ENCODE assay signal across 21 mouse cellular contexts in the genomic region with DNA sequence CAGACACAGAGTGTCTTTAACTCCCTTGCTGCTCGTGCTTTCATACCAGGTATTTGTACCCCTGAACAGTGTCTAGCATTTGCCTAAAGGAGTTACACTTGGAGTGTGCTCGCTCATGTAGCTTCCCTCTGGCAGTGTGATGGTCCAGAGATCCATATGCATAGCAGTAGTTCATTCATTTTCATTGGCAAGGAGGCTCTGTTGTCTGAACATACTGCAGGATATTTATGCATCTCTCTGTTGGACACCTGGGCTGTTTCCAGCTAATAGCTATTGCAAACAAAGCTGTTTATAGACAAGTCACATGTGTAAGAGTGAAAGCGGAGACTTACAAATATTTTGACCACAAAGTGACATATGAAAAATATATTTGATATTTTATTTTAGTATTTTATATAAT.
DNase-seq lines count a peak whose midpoint lies in the region; ATAC-seq and TF ChIP-seq lines count a peak whose summit lies in the region.
"Had no signal": no experiment of that assay in that cellular context is flagged by ENCODE, and none has a peak within 500 bp of the region (broad histone marks: within the 10 kb centered on the region; RNA-seq: fewer than 3 reads in every experiment).

No protein-coding gene starts in this region.

- WGBS in midbrain, embryonic 14.5 days = 67% methylated on average over 3 of the region's 3 CpGs
- WGBS in midbrain, embryonic 11.5 days = 83% methylated on average over 3 of the region's 3 CpGs
- 14% methylated on average over 3 of the region's 3 CpGs for WGBS in cerebellum, adult 2 months

- no peaks in the 10 kb centered on the region for H3K36me3 ChIP-seq in midbrain, embryonic 14.5 days (ENCODE audit: control insufficient read depth, insufficient read depth, low read length)
- H3K36me3 ChIP-seq in midbrain, embryonic 11.5 days (ENCODE audit: control insufficient read depth, insufficient read depth, low read length) = no peaks in the 10 kb centered on the region
- H3K36me3 ChIP-seq: embryonic facial prominence, embryonic 13.5 days; limb, embryonic 15.5 days; midbrain, embryonic 13.5 days had no signal

- no peak overlapping the region for H3K27ac ChIP-seq in midbrain, embryonic 14.5 days (replicated peaks; ENCODE audit: low read depth, low read length)
- no peak overlapping the region for H3K27ac ChIP-seq in midbrain, embryonic 11.5 days (ENCODE audit: low read depth, low read length)
- no peak overlapping the region for H3K27ac ChIP-seq in cerebellum, adult 2 months (ENCODE audit: insufficient read depth, low read length)
- H3K27ac ChIP-seq: embryonic facial prominence, embryonic 13.5 days; kidney, postnatal 0 days; limb, embryonic 15.5 days; midbrain, embryonic 13.5 days had no signal

- no peak for DNase-seq in cerebellum, postnatal 4 days (ENCODE audit: low spot score in 2 of 2)
- peak; percentile 37 for DNase-seq in midbrain, embryonic 14.5 days
- DNase-seq in midbrain, embryonic 11.5 days (ENCODE audit: low spot score, missing footprints) = no peak
- DNase-seq in cerebellum, adult 2 months = peak; percentile 43 to 82
- peak; percentile 32 to 68 for DNase-seq in cerebellum, postnatal 36 days
- no peak for DNase-seq in T-cell, adult 2 months (ENCODE audit: low spot score)
- DNase-seq in B cell, adult 2 months = no peak
- DNase-seq: adrenal gland, postnatal 14 days; heart, postnatal 14 days; kidney, adult 18-20 months; layer of hippocampus, postnatal 36 days; thymus, postnatal 36 days had no signal

- no peaks in the 10 kb centered on the region for H3K27me3 ChIP-seq in midbrain, embryonic 14.5 days (ENCODE audit: control insufficient read depth, insufficient read depth, low read length)
- no peaks in the 10 kb centered on the region for H3K27me3 ChIP-seq in midbrain, embryonic 11.5 days (ENCODE audit: control insufficient read depth, insufficient read depth, low read length)
- no peaks in the 10 kb centered on the region for H3K27me3 ChIP-seq in cerebellum, adult 2 months (ENCODE audit: control insufficient read depth, insufficient read depth, low read length)
- H3K27me3 ChIP-seq: embryonic facial prominence, embryonic 13.5 days; limb, embryonic 15.5 days; midbrain, embryonic 13.5 days had no signal

- TF ChIP-seq POLR2A in cerebellum, adult 2 months (IDR thresholded peaks at IDR 0.05; ENCODE audit: borderline replicate concordance, insufficient read depth, low read length) = no peak

- H3K9me3 ChIP-seq in midbrain, embryonic 14.5 days (ENCODE audit: control insufficient read depth, low read length) = no peaks in the 10 kb centered on the region
- H3K9me3 ChIP-seq in midbrain, embryonic 11.5 days (ENCODE audit: control insufficient read depth, low read length) = no peaks in the 10 kb centered on the region
- H3K9me3 ChIP-seq: embryonic facial prominence, embryonic 13.5 days; G1E; limb, embryonic 15.5 days; midbrain, embryonic 13.5 days had no signal

- no peak overlapping the region for H3K4me3 ChIP-seq in midbrain, embryonic 14.5 days (replicated peaks; ENCODE audit: low read depth, low read length)
- H3K4me3 ChIP-seq in midbrain, embryonic 11.5 days (ENCODE audit: low read depth, low read length) = no peak overlapping the region
- H3K4me3 ChIP-seq in cerebellum, adult 2 months (replicated peaks; ENCODE audit: insufficient read depth, low read depth, low read length) = no peak overlapping the region
- H3K4me3 ChIP-seq: embryonic facial prominence, embryonic 13.5 days; limb, embryonic 15.5 days; midbrain, embryonic 13.5 days; myocyte had no signal

- H3K4me2 ChIP-seq in midbrain, embryonic 14.5 days (ENCODE audit: low read length) = no peak overlapping the region
- no peak overlapping the region for H3K4me2 ChIP-seq in midbrain, embryonic 11.5 days
- H3K4me2 ChIP-seq: embryonic facial prominence, embryonic 13.5 days; heart, embryonic 11.5 days; limb, embryonic 15.5 days; midbrain, embryonic 13.5 days had no signal

- ATAC-seq in cerebellum, adult (ENCODE audit: insufficient number of reproducible peaks, low FRiP score, low TSS enrichment) = peak; percentile 82
- no peak for ATAC-seq in midbrain, embryonic 14.5 days (ENCODE audit: low FRiP score, low TSS enrichment)
- ATAC-seq in midbrain, embryonic 11.5 days (ENCODE audit: low FRiP score) = no peak
- ATAC-seq: lung, postnatal 0 days; midbrain, embryonic 13.5 days had no signal

- H3K9ac ChIP-seq in midbrain, embryonic 14.5 days (replicated peaks; ENCODE audit: low read length) = no peak overlapping the region
- no peak overlapping the region for H3K9ac ChIP-seq in midbrain, embryonic 11.5 days (ENCODE audit: low read length)
- H3K9ac ChIP-seq: embryonic facial prominence, embryonic 13.5 days; limb, embryonic 15.5 days; midbrain, embryonic 13.5 days had no signal

- 0 out of 2 replicates have a peak, but pooled peaks cover 6% of the 10 kb centered on the region for H3K4me1 ChIP-seq in midbrain, embryonic 14.5 days (ENCODE audit: control insufficient read depth, insufficient read depth, low read length)
- no peaks in the 10 kb centered on the region for H3K4me1 ChIP-seq in midbrain, embryonic 11.5 days (ENCODE audit: control insufficient read depth, insufficient read depth, low read length)
- peaks cover 11% of the 10 kb centered on the region for H3K4me1 ChIP-seq in cerebellum, adult 2 months (ENCODE audit: control insufficient read depth, insufficient read depth, low read length)
- H3K4me1 ChIP-seq: limb, embryonic 15.5 days had no signal

- TF ChIP-seq CTCF in cerebellum, adult 2 months (IDR thresholded peaks at IDR 0.05; ENCODE audit: borderline replicate concordance, insufficient read depth, low read depth, low read length) = no peak

Comparison
In these comparisons a context has a peak if more than half of its experiments do, and no peak if none do; other contexts are left out.
1. DNase-seq: peak in midbrain, embryonic 14.5 days (single experiment), cerebellum, adult 2 months (2 of 2) and cerebellum, postnatal 36 days (2 of 2); none in cerebellum, postnatal 4 days (0 of 2), midbrain, embryonic 11.5 days (single experiment), T-cell, adult 2 months (single experiment) and B cell, adult 2 months (0 of 2).